Mouse (Mus musculus): ENCODE data around the gene Flnc. TPM values are rescaled to one million over a fixed set of nuclear protein-coding genes. Genes with fewer than 3 reads are reported as not detected.

Flnc gene
- polyA plus RNA-seq, 1 experiment from 2014 or later: 2.5 TPM

DNA sequence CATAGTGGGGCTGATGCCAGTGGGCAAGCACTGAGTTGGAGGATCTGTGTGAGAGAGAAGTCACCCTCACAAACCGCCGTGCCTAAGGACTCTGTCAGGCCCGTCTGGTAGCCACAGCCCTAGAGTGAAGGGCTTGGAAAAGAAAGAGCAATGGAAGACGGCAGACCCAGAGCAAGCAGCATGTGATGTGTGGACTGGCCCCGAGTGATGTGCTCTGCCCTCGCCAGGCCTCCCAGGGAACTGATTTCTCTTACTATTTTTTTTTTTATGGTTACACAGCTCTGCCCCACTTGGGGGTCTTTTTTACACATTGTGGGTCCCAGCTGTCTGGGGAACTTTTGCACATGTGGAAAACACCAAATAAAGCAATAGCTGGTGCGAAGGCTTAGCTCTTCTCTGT, 28.4 kb downstream of the Flnc start:
- H3K9me3 ChIP-seq (ENCODE audit: control insufficient read depth, low read length): no peaks in the 10 kb centered on the region
- DNase-seq (ENCODE audit: low spot score, missing footprints) (no peak), ATAC-seq (ENCODE audit: low FRiP score) (no peak)
- H3K9ac ChIP-seq (ENCODE audit: low read length): no peak overlapping the region
- H3K4me1 ChIP-seq (ENCODE audit: control insufficient read depth, insufficient read depth, low read length): no peaks in the 10 kb centered on the region
- H3K27me3 ChIP-seq (ENCODE audit: control insufficient read depth, insufficient read depth, low read length): no peaks in the 10 kb centered on the region
- no peak overlapping the region for H3K4me2 ChIP-seq
- H3K27ac ChIP-seq (ENCODE audit: low read depth, low read length): no peak overlapping the region
- H3K36me3 ChIP-seq (ENCODE audit: control insufficient read depth, insufficient read depth, low read length): no peaks in the 10 kb centered on the region
- 65% methylated on average over 7 of the region's 7 CpGs for WGBS
- H3K4me3 ChIP-seq (ENCODE audit: low read depth, low read length): no peak overlapping the region

DNA sequence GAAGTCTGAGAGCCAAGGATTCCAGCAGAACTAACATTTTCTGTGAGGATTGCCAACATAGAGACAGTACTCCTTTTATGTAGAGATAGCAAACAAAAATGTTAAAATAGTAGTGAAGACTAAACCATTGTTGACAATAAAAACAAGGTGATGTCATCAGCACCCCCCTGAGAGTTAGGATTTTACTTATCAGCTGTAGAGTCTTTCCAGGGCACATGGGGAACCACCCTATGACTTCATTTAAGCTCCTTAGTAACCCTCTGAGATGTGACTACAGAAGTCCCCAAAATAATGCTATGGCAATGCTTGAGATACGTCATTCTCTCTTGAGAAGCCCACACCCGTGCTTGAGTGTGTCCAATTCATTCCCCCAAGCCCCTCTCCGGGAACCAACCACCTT, 30.3 kb downstream of the Flnc start:
- Histone ChIP-seq H3K9ac (ENCODE audit: low read length) (no peak overlapping the region), H3K36me3 (ENCODE audit: control insufficient read depth, insufficient read depth, low read length) (no peaks in the 10 kb centered on the region), H3K4me3 (ENCODE audit: low read depth, low read length) (no peak overlapping the region), H3K9me3 (ENCODE audit: control insufficient read depth, low read length) (no peaks in the 10 kb centered on the region), H3K4me2 (no peak overlapping the region), H3K27ac (ENCODE audit: low read depth, low read length) (no peak overlapping the region), H3K4me1 (ENCODE audit: control insufficient read depth, insufficient read depth, low read length) (peaks cover under 1% of the 10 kb centered on the region; the same call in 1 of the 2 replicates), H3K27me3 (ENCODE audit: control insufficient read depth, insufficient read depth, low read length) (no peaks in the 10 kb centered on the region)
- WGBS: 72% methylated on average over 3 of the region's 3 CpGs
- DNase-seq (ENCODE audit: low spot score, missing footprints): no peak
- ATAC-seq (ENCODE audit: low FRiP score): no peak

DNA sequence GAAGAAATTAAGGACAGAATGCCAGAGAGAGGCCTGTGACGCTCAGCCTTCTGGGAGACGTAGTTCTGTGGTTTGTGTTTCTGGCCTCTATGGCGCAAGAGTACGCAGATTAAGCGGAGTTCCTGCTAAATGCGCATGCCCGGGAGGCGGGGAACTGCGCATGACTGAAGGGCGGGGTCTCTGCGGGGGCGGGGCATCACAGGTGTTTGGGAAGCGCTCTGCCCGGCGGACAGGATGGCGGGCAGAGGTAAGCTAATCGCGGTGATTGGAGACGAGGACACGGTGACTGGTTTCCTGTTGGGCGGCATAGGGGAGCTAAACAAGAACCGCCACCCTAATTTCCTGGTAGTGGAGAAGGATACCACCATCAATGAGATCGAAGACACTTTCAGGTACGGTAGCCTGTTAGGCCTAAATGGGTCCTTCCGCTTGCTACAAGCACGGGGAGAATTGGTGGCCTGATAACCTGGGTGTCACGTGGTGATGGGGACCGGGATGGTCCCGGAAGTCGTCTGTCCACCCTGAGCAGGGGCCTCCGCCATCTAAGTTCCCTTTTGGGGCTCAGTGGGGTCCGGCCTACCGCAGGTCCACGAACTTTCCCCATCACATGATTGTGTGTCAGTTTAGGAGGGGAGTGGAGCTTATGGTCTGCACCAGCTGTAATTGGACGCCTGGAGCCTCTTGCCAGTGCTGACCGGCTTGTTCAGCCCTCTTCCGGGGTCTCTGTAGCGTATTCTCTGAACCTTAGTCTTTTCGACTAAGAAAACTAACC, 34.7 kb downstream of the Flnc start, which contains the start of gene Atp6v1f:
TSS of gene Atp6v1f (plus strand) at position 136 of the 772 bp plus-strand sequence.
- Histone ChIP-seq H3K27me3 (ENCODE audit: control insufficient read depth, insufficient read depth, low read length) (no peaks in the 10 kb centered on the region), H3K27ac (ENCODE audit: low read depth, low read length) (no peak within 1 kb of the TSS), H3K9me3 (ENCODE audit: control insufficient read depth, low read length) (no peaks in the 10 kb centered on the region), H3K4me1 (ENCODE audit: control insufficient read depth, insufficient read depth, low read length) (peaks cover 6% of the 10 kb centered on the region), H3K36me3 (ENCODE audit: control insufficient read depth, insufficient read depth, low read length) (no peaks in the 10 kb centered on the region; the same call in 1 of the 2 replicates), H3K4me2 (peak within 1 kb of the TSS; percentile 72), H3K9ac (ENCODE audit: low read length) (peak within 1 kb of the TSS; percentile 66), H3K4me3 (ENCODE audit: low read depth, low read length) (peak within 1 kb of the TSS; percentile 65)
- ATAC-seq (ENCODE audit: low FRiP score): peak; percentile 94
- WGBS: under 1% methylated on average over 39 of the region's 39 CpGs
- DNase-seq (ENCODE audit: low spot score, missing footprints): peak; percentile 99

DNA sequence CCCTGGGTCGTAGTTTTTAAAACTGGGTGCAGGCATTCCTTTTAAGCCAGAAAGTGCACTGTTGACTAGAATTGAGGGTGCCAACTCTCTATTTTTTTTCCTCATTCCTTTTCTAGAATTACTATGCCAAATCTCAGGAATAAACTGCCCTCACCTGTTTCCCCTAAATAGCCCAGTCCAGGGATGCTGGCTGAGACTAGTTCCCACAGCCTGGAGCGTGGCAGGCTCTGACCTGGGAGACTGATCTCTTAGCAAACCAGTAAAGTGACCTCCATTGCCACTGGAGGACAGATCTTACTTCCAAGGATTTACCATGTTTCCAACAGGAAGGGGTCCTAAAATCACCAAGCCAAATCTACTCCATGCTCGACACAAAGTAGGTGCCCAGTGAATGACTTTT, 35.8 kb downstream of the Flnc start:
- H3K27me3 ChIP-seq (ENCODE audit: control insufficient read depth, insufficient read depth, low read length): no peaks in the 10 kb centered on the region

DNA sequence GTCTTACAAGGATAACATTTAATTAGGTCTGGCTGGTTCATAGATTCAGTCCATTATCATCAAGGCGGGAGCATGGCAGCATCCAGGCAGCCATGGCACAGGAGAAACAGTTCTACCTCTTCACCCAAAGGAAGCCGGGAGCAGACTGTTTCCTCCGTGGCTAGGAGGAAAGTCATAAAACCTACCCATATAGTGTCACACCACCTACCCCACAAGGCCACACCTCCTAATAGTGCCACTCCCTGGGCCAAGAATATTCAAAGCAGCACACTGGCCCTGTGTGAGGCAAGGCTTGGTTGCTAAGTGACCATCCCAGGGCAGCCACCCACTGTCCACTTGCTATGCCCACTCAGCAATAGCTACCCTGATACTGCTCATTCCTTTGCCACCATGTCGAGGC, 38.1 kb downstream of the Flnc start, which contains the start of gene Atp6v1fnb:
TSS of gene Atp6v1fnb (plus strand) at position 301 of the 400 bp plus-strand sequence.
- H3K27ac ChIP-seq (ENCODE audit: low read depth, low read length): no peak within 1 kb of the TSS
- H3K27me3 ChIP-seq (ENCODE audit: control insufficient read depth, insufficient read depth, low read length): no peaks in the 10 kb centered on the region; the same call in 1 of the 2 replicates
- H3K4me3 ChIP-seq (ENCODE audit: low read depth, low read length): no peak within 1 kb of the TSS
- peaks cover 12% of the 10 kb centered on the region for H3K4me1 ChIP-seq (ENCODE audit: control insufficient read depth, insufficient read depth, low read length)
- no peak within 1 kb of the TSS for H3K9ac ChIP-seq (ENCODE audit: low read length)
- H3K4me2 ChIP-seq: no peak within 1 kb of the TSS
- WGBS: 91% methylated on average over 4 of the region's 4 CpGs
- no peaks in the 10 kb centered on the region; the same call in 1 of the 2 replicates for H3K36me3 ChIP-seq (ENCODE audit: control insufficient read depth, insufficient read depth, low read length)
- ATAC-seq (ENCODE audit: low FRiP score) (no peak), DNase-seq (ENCODE audit: low spot score, missing footprints) (no peak)
- no peaks in the 10 kb centered on the region for H3K9me3 ChIP-seq (ENCODE audit: control insufficient read depth, low read length)

More for the DNA sequence above, 35.8 kb downstream of the Flnc start:
- no peaks in the 10 kb centered on the region for H3K9me3 ChIP-seq (ENCODE audit: control insufficient read depth, low read length)
- 88% methylated on average over 3 of the region's 3 CpGs for WGBS
- no peak overlapping the region for H3K27ac ChIP-seq (ENCODE audit: low read depth, low read length)
- DNase-seq (ENCODE audit: low spot score, missing footprints) (peak; percentile 64), ATAC-seq (ENCODE audit: low FRiP score) (no peak)
- no peak overlapping the region for H3K9ac ChIP-seq (ENCODE audit: low read length)
- peaks cover 10% of the 10 kb centered on the region for H3K4me1 ChIP-seq (ENCODE audit: control insufficient read depth, insufficient read depth, low read length)
- no peaks in the 10 kb centered on the region; the same call in 1 of the 2 replicates for H3K36me3 ChIP-seq (ENCODE audit: control insufficient read depth, insufficient read depth, low read length)
- H3K4me3 ChIP-seq (ENCODE audit: low read depth, low read length): peak overlapping the region; percentile 65; the same call in 1 of the 2 replicates
- H3K4me2 ChIP-seq: peak overlapping the region; percentile 72

DNA sequence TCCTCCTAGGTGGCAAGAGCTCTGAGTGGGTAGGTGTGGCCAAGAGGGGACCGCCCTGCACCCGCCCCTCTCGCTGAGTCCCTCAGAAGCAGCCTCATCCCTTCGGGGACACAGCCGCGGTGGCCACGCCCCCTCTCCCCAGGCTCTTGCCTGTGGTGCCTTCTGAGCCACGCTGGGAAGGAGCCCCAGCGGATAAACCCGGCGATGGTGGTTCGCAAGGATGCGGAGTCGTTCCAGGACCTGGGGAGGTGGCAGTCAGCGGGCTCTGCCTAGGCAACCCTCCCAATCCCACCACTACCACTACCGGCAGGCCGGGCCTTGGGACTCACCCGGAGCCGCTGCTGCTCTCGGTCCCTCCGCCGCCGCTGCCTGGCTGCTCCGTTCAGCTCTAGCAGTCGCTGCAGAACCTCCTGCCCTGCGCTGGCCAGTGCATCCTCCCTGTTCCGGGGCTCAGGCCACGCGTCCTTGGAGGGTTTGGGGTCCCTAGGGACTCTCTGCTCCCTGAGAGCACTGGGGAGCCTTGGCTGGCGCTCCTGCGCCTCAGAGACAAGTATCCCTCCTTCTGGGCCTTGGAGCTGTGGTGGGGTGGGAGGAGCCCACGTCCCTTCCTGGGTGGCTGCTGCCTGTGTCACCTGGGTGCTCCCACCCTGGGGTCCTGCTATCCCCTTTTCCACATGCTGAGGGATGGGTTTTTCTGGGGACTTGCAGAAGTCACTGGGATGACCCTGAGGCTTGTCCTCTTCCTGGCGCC, 41.1 kb downstream of the Flnc start:
- 3% methylated on average over 33 of the region's 33 CpGs for WGBS
- DNase-seq (ENCODE audit: low spot score, missing footprints) (peak; percentile 94), ATAC-seq (ENCODE audit: low FRiP score) (peak; percentile 95)
- Histone ChIP-seq H3K27me3 (ENCODE audit: control insufficient read depth, insufficient read depth, low read length) (no peaks in the 10 kb centered on the region; the same call in 1 of the 2 replicates), H3K9me3 (ENCODE audit: control insufficient read depth, low read length) (no peaks in the 10 kb centered on the region), H3K27ac (ENCODE audit: low read depth, low read length) (no peak overlapping the region), H3K4me2 (peak overlapping the region; percentile 69), H3K9ac (ENCODE audit: low read length) (peak overlapping the region; percentile 57), H3K4me1 (ENCODE audit: control insufficient read depth, insufficient read depth, low read length) (peaks cover 6% of the 10 kb centered on the region), H3K4me3 (ENCODE audit: low read depth, low read length) (peak overlapping the region; percentile 36), H3K36me3 (ENCODE audit: control insufficient read depth, insufficient read depth, low read length) (no peaks in the 10 kb centered on the region; the same call in 1 of the 2 replicates)

DNA sequence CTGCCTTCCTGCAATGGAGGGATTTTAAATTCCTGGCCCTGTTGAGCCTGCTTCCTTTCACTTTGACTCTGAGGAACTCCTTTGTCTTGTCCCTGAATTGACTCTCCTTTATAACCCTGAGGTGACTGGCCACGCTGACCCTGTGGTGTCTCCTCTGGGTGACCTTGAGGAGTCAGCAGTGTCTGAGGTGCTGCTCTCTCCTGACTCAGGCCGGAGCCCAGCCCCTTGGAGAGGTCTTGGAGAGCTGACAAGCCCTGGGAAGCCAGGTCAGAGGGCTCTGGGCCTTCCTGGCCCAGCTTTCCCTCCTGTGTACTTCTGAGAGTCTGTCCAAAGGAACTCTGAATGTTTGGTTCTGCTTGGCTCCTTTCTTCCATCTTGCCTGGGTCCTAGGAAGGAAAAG, 41.7 kb downstream of the Flnc start:
- WGBS: 63% methylated on average over 2 of the region's 2 CpGs
- Histone ChIP-seq H3K27ac (ENCODE audit: low read depth, low read length) (no peak overlapping the region), H3K4me2 (no peak overlapping the region), H3K9ac (ENCODE audit: low read length) (no peak overlapping the region), H3K4me1 (ENCODE audit: control insufficient read depth, insufficient read depth, low read length) (peaks cover 6% of the 10 kb centered on the region), H3K9me3 (ENCODE audit: control insufficient read depth, low read length) (no peaks in the 10 kb centered on the region), H3K4me3 (ENCODE audit: low read depth, low read length) (no peak overlapping the region), H3K36me3 (ENCODE audit: control insufficient read depth, insufficient read depth, low read length) (no peaks in the 10 kb centered on the region; the same call in 1 of the 2 replicates), H3K27me3 (ENCODE audit: control insufficient read depth, insufficient read depth, low read length) (no peaks in the 10 kb centered on the region; the same call in 1 of the 2 replicates)
- no peak for ATAC-seq (ENCODE audit: low FRiP score)
- DNase-seq (ENCODE audit: low spot score, missing footprints): no peak

DNA sequence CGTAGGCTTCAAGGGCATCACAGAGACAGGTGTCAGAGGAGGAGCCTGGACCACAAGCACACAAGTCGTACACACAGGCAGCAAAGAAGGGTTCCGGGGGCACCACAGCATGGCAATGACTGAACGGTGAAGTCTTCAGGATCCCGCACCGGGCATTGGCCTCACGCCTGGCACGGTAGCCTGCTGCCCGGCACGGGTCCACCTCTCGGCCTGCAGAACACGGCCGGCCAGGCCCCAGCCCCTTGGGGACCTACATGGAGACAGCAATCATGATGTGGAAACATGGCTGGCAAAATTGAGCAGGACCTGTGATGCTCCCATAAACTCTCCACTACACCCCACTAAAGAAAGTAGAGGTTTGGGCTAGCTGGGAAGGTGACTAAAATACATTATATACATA, 49.6 kb downstream of the Flnc start:
- Histone ChIP-seq H3K4me3 (ENCODE audit: low read depth, low read length) (no peak overlapping the region), H3K9ac (ENCODE audit: low read length) (no peak overlapping the region), H3K36me3 (ENCODE audit: control insufficient read depth, insufficient read depth, low read length) (no peaks in the 10 kb centered on the region), H3K27ac (ENCODE audit: low read depth, low read length) (no peak overlapping the region), H3K9me3 (ENCODE audit: control insufficient read depth, low read length) (no peaks in the 10 kb centered on the region), H3K4me2 (no peak overlapping the region), H3K27me3 (ENCODE audit: control insufficient read depth, insufficient read depth, low read length) (peaks cover 6% of the 10 kb centered on the region; the same call in 1 of the 2 replicates), H3K4me1 (ENCODE audit: control insufficient read depth, insufficient read depth, low read length) (peaks cover 3% of the 10 kb centered on the region; the same call in 1 of the 2 replicates)
- WGBS: 95% methylated on average over 13 of the region's 13 CpGs
- DNase-seq (ENCODE audit: low spot score, missing footprints): peak; percentile 19
- no peak for ATAC-seq (ENCODE audit: low FRiP score)
